Mouse (Mus musculus): ENCODE results near the gene Adgrg6. TPM values are rescaled to one million over a fixed set of nuclear protein-coding genes. Genes with fewer than 3 reads are reported as not detected.

The Adgrg6 gene
- polyA plus RNA-seq, 1 experiment from 2014 or later, result 5.4 TPM

GRCm38 (mm10) chr10:14531090-14531489 is 14.4 kb downstream of the Adgrg6 start:
- WGBS, result 80% methylated on average over 3 of the region's 3 CpGs
- H3K9ac ChIP-seq, result no peak overlapping the region
- no peaks in the 10 kb centered on the region for H3K27me3 ChIP-seq
- no peaks in the 10 kb centered on the region for H3K4me1 ChIP-seq
- H3K9me3 ChIP-seq, result no peaks in the 10 kb centered on the region
- ATAC-seq (ENCODE audit: insufficient number of reproducible peaks, insufficient read depth, low FRiP score, low TSS enrichment), result no peak
- no peak overlapping the region for H3K4me3 ChIP-seq
- no peak overlapping the region for H3K27ac ChIP-seq
- H3K4me2 ChIP-seq (replicated peaks), result no peak overlapping the region
- no peaks in the 10 kb centered on the region for H3K36me3 ChIP-seq

DNA sequence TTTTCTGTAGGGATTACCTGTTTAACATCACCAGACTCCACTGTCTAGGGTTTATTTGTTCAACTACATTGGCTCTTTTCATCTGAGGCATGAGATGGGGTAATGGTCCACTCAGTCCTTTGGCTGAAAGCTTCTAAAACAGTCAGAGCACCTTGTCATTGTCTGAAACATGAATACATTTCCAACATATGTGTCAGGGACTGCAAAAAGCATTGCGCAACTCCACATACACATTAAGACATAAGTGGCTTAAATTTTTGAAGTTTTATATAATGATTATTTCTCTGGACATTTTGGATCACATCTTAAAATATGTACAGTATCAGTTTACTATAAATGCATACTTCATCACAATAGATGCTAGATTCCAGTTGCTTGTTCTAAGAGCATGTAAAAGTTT is 14.8 kb downstream of the Adgrg6 start:
- WGBS, result 96% methylated on average over 1 of the region's 1 CpGs
- Histone ChIP-seq H3K27ac (no peak overlapping the region), H3K36me3 (no peaks in the 10 kb centered on the region), H3K9me3 (no peaks in the 10 kb centered on the region), H3K4me1 (no peaks in the 10 kb centered on the region), H3K4me3 (no peak overlapping the region), H3K9ac (no peak overlapping the region), H3K27me3 (no peaks in the 10 kb centered on the region), H3K4me2 (replicated peaks) (no peak overlapping the region)
- no peak for ATAC-seq (ENCODE audit: insufficient number of reproducible peaks, insufficient read depth, low FRiP score, low TSS enrichment)

GRCm38 (mm10) chr10:14527765-14528164 is 17.7 kb downstream of the Adgrg6 start:
- WGBS, result 80% methylated on average over 2 of the region's 2 CpGs
- Histone ChIP-seq H3K27ac (no peak overlapping the region), H3K4me2 (replicated peaks) (no peak overlapping the region)

DNA sequence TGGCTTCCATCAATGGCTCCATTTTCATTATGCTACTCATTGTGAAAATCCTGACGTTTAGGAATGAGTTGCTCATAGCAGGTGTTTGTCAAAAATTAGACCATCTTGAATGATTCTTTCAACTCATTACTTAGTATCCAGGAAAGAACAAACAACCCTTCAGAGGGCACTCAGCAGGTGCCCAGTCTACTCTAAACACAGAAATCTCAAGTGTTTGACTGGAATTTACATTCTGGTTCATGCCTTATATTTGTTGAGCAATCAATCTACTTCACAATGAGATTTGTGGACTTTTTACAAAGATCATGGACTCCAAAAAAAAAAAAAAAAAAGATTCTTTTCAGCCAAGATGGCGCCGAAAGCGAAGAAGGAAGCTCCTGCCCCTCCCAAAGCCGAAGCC is 22.7 kb downstream of the Adgrg6 start:
- no peaks in the 10 kb centered on the region for H3K9me3 ChIP-seq
- ATAC-seq (ENCODE audit: insufficient number of reproducible peaks, insufficient read depth, low FRiP score, low TSS enrichment), result no peak
- no peak overlapping the region for H3K27ac ChIP-seq
- no peaks in the 10 kb centered on the region for H3K36me3 ChIP-seq
- no peak overlapping the region for H3K9ac ChIP-seq
- WGBS, result 89% methylated on average over 5 of the region's 5 CpGs
- no peaks in the 10 kb centered on the region for H3K27me3 ChIP-seq
- no peak overlapping the region for H3K4me3 ChIP-seq
- H3K4me1 ChIP-seq, result no peaks in the 10 kb centered on the region
- no peak overlapping the region for H3K4me2 ChIP-seq (replicated peaks)

More at GRCm38 (mm10) chr10:14527765-14528164, 17.7 kb downstream of the Adgrg6 start:
- H3K4me3 ChIP-seq, result no peak overlapping the region
- H3K9ac ChIP-seq, result no peak overlapping the region
- no peaks in the 10 kb centered on the region for H3K4me1 ChIP-seq
- no peaks in the 10 kb centered on the region for H3K36me3 ChIP-seq
- no peaks in the 10 kb centered on the region for H3K27me3 ChIP-seq
- no peaks in the 10 kb centered on the region for H3K9me3 ChIP-seq
- no peak for ATAC-seq (ENCODE audit: insufficient number of reproducible peaks, insufficient read depth, low FRiP score, low TSS enrichment)

DNA sequence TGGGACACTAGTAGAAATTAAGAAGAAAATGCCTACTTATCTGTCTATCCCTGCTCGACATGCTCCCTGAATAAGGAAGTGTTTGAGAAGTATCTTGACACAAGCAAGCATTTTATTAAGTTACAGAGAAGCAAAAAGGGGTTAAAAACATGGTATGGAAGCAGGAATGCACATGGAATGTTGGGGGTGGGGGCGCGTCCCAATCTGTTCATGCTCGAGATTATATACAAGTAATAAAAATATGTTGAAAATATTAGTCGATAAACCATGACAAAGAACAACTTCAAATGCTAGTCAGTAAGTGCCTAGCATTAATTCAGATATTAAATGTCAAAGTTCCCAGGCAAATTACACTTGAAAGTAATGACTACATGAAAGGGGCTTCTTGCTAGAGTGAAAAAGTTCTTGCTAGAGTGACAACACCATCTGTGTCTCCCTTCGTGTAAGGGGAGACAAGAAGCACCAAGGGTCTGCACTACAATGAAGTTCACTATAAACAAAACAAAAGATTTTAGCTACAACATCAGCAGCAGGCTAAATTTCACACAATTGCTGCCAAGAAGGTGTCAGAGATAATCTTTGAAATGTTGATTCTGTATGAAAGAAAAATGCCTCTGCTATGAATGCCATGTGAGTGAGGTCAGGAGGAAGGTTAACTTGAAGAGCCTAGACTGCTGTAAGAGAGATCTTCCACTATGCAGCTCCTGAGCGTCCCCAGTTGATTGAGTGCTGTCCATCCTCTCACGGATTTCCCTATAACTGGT is 24.4 kb downstream of the Adgrg6 start:
- Histone ChIP-seq H3K4me3 (no peak overlapping the region), H3K27ac (no peak overlapping the region), H3K4me2 (replicated peaks) (no peak overlapping the region), H3K36me3 (no peaks in the 10 kb centered on the region), H3K27me3 (no peaks in the 10 kb centered on the region), H3K4me1 (no peaks in the 10 kb centered on the region), H3K9ac (no peak overlapping the region), H3K9me3 (no peaks in the 10 kb centered on the region)
- no peak for ATAC-seq (ENCODE audit: insufficient number of reproducible peaks, insufficient read depth, low FRiP score, low TSS enrichment)
- 47% methylated on average over 8 of the region's 8 CpGs for WGBS

DNA sequence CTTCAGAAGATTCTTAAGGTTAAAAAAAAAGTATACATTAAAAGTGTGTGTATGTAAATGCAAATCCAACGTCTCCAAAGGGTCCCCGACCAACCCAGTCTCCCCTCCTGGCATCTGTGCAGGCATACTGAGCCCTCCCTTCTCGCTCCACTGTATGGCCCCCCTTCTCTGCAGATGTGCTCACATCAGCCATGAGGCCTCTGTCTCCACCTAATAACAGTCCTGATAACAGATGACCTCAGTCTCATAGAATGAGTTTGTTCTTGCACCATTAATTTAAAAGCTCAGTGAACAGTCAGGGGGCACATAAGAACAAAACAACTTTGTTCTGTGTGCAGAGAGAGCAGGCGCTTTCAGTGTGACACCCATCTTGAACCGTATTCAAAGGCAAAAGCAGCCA is 27.6 kb downstream of the Adgrg6 start:
- Histone ChIP-seq H3K27me3 (no peaks in the 10 kb centered on the region), H3K4me3 (no peak overlapping the region), H3K4me2 (replicated peaks) (no peak overlapping the region), H3K9me3 (no peaks in the 10 kb centered on the region), H3K4me1 (no peaks in the 10 kb centered on the region), H3K36me3 (no peaks in the 10 kb centered on the region), H3K9ac (no peak overlapping the region), H3K27ac (no peak overlapping the region)
- no peak for ATAC-seq (ENCODE audit: insufficient number of reproducible peaks, insufficient read depth, low FRiP score, low TSS enrichment)
- 57% methylated on average over 5 of the region's 5 CpGs for WGBS

DNA sequence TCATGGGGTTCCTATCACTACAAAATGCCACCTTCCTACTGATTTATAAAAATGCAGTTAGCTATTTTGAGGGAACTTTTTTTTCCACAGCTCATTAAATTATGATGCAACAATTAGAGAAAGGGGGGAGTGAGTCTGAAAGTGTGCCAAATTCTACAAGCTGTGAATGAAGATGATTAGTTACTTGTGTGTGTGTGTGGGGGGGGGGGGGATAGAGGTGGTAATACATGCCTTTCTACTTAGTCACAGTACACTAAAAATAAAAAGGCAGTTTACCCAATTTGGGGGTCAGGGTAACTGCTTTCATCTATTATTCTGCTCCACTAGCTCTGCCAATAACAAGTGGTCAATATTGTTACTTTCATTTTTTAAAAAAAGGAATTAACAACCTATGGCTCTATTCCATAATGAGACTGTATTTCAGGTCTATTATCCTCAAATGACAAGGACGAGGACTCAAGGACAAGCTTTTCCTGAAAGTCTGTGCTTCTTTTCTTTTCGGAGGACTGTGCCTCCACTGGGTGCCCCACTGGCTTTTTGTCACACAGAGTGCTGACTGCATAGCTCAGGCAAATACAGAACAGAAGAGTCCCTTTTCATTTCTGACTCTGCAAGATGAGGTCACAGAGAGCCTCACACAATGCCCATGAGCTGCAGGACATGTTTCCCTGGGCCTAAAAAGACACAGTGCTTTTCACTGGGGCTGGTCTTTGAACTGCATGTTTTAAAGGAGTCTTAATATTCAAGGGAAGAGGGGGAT is 33.4 kb downstream of the Adgrg6 start:
- H3K36me3 ChIP-seq, result no peaks in the 10 kb centered on the region
- H3K9me3 ChIP-seq, result no peaks in the 10 kb centered on the region
- no peaks in the 10 kb centered on the region for H3K4me1 ChIP-seq
- H3K27me3 ChIP-seq, result no peaks in the 10 kb centered on the region
- H3K9ac ChIP-seq, result no peak overlapping the region
- no peak overlapping the region for H3K4me2 ChIP-seq (replicated peaks)
- no peak overlapping the region for H3K4me3 ChIP-seq
- no peak overlapping the region for H3K27ac ChIP-seq
- no peak for ATAC-seq (ENCODE audit: insufficient number of reproducible peaks, insufficient read depth, low FRiP score, low TSS enrichment)
- 49% methylated on average over 2 of the region's 2 CpGs for WGBS

- no peak for ATAC-seq (ENCODE audit: insufficient number of reproducible peaks, insufficient read depth, low FRiP score, low TSS enrichment)
- 63% methylated on average over 3 of the region's 3 CpGs for WGBS
- H3K4me1 ChIP-seq, result no peaks in the 10 kb centered on the region
- H3K9me3 ChIP-seq, result no peaks in the 10 kb centered on the region
- H3K27ac ChIP-seq, result no peak overlapping the region
- H3K36me3 ChIP-seq, result no peaks in the 10 kb centered on the region
- no peaks in the 10 kb centered on the region for H3K27me3 ChIP-seq
- H3K4me2 ChIP-seq (replicated peaks), result no peak overlapping the region
- no peak overlapping the region for H3K9ac ChIP-seq
- no peak overlapping the region for H3K4me3 ChIP-seq
Observed at GRCm38 (mm10) chr10:14511157-14511556, 34.3 kb downstream of the Adgrg6 start.

GRCm38 (mm10) chr10:14495658-14496057 is 49.8 kb downstream of the Adgrg6 start:
- no peaks in the 10 kb centered on the region for H3K9me3 ChIP-seq
- H3K36me3 ChIP-seq, result no peaks in the 10 kb centered on the region
- no peak for ATAC-seq (ENCODE audit: insufficient number of reproducible peaks, insufficient read depth, low FRiP score, low TSS enrichment)
- H3K27me3 ChIP-seq, result no peaks in the 10 kb centered on the region
- H3K27ac ChIP-seq, result no peak overlapping the region
- no peak overlapping the region for H3K4me2 ChIP-seq (replicated peaks)
- H3K9ac ChIP-seq, result no peak overlapping the region
- H3K4me1 ChIP-seq, result no peaks in the 10 kb centered on the region
- no peak overlapping the region for H3K4me3 ChIP-seq

DNA sequence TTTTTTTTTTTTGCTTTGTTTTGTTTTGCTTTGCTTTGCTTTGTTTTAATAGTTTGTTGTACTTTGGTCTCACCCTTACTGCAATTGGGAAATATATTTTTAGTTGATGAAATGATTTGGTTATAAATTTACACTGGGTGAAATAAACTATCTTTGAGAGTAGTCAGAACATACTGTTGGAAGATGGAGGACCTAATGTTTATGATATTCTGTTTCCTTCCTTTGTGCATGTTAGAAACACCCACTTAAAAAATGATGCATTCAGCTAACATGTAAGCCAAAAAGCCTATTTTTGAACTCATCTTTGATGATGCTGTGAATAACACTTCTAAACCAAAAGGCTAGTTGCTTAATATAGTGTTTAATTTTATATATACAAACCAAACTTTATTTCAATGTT is 50.3 kb downstream of the Adgrg6 start:
- no peak overlapping the region for H3K4me3 ChIP-seq
- ATAC-seq (ENCODE audit: insufficient number of reproducible peaks, insufficient read depth, low FRiP score, low TSS enrichment), result no peak
- H3K36me3 ChIP-seq, result no peaks in the 10 kb centered on the region
- H3K9ac ChIP-seq, result no peak overlapping the region
- no peaks in the 10 kb centered on the region for H3K9me3 ChIP-seq
- H3K4me2 ChIP-seq (replicated peaks), result no peak overlapping the region
- no peak overlapping the region for H3K27ac ChIP-seq
- H3K27me3 ChIP-seq, result no peaks in the 10 kb centered on the region
- H3K4me1 ChIP-seq, result no peaks in the 10 kb centered on the region

GRCm38 (mm10) chr10:14491838-14492237 is 53.6 kb downstream of the Adgrg6 start:
- Histone ChIP-seq H3K9ac (no peak overlapping the region), H3K4me2 (replicated peaks) (no peak overlapping the region)

DNA sequence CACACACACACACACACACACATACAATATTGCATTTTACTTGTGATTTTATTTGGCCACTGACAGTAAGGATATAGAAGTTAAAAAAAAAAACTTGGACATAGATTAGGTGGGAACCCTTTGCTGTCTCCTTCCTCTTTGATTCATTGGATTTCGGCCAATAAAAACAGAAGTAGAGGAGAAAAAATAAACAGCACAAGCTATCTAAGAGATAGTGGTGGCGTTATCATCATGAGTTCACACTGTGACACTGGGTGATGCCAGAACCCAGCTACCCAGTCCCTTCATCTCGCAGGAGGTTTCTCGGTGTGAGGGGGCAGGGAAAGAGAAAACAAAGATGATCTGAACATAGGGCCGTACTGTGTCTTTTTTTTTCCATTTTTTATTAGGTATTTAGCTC is 62.2 kb downstream of the Adgrg6 start:
- Histone ChIP-seq H3K27ac (no peak overlapping the region), H3K4me1 (no peaks in the 10 kb centered on the region), H3K36me3 (no peaks in the 10 kb centered on the region), H3K4me2 (replicated peaks) (no peak overlapping the region), H3K9ac (no peak overlapping the region), H3K27me3 (no peaks in the 10 kb centered on the region), H3K4me3 (no peak overlapping the region), H3K9me3 (no peaks in the 10 kb centered on the region)
- 82% methylated on average over 5 of the region's 5 CpGs for WGBS
- ATAC-seq (ENCODE audit: insufficient number of reproducible peaks, insufficient read depth, low FRiP score, low TSS enrichment), result no peak

More at GRCm38 (mm10) chr10:14491838-14492237, 53.6 kb downstream of the Adgrg6 start:
- Histone ChIP-seq H3K9me3 (no peaks in the 10 kb centered on the region), H3K27ac (no peak overlapping the region), H3K27me3 (no peaks in the 10 kb centered on the region), H3K36me3 (no peaks in the 10 kb centered on the region), H3K4me3 (no peak overlapping the region), H3K4me1 (no peaks in the 10 kb centered on the region)
- WGBS, result 89% methylated on average over 4 of the region's 4 CpGs
- ATAC-seq (ENCODE audit: insufficient number of reproducible peaks, insufficient read depth, low FRiP score, low TSS enrichment), result no peak

Data from embryonic facial prominence, embryonic 12.5 days (tissue).